Mouse (Mus musculus) hindbrain, embryonic 11.5 days (tissue): ENCODE data around the gene Reep6. TPM values are rescaled to one million over a fixed set of nuclear protein-coding genes. Genes with fewer than 3 reads are reported as not detected.

Experiments
- polyA plus RNA-seq: library from polyadenylated mRNA; unstranded; fragments of >200 nt; fragmentation: Nextera tagmentation; extraction: Ambion mirVana; gene quantifications from 2 replicates; pipeline ENCODE4 v1.2.1, GENCODE M21; 2014

The Reep6 gene
- polyA plus RNA-seq, 1 experiment from 2014 or later: 3.7 TPM

Other genes with a start within 250 kb of the Reep6 start
- gene Sbno2, start 224.4 kb upstream of the Reep6 start, polyA plus RNA-seq: 8.0 and 9.5 TPM in 2 replicates
- gene Stk11, start 214.2 kb upstream of the Reep6 start, polyA plus RNA-seq: 21.3 and 26.8 TPM in 2 replicates
- gene Atp5d, start 191.3 kb upstream of the Reep6 start, polyA plus RNA-seq: 364 and 371 TPM in 2 replicates
- 15.1 and 16.7 TPM in 2 replicates for gene Cbarp, start 189.1 kb upstream of the Reep6 start, polyA plus RNA-seq
- 66.7 and 67.1 TPM in 2 replicates for gene Midn, start 181.7 kb upstream of the Reep6 start, polyA plus RNA-seq
- 83.4 and 90.4 TPM in 2 replicates for gene Cirbp, start 164.0 kb upstream of the Reep6 start, polyA plus RNA-seq
- 7.6 and 9.4 TPM in 2 replicates for gene 1600002K03Rik, start 157.0 kb upstream of the Reep6 start, polyA plus RNA-seq
- 24.8 and 34.2 TPM in 2 replicates for gene Efna2, start 150.5 kb upstream of the Reep6 start, polyA plus RNA-seq
- gene Mum1, start 103.5 kb upstream of the Reep6 start, polyA plus RNA-seq: 49.4 and 57.3 TPM in 2 replicates
- 242 and 245 TPM in 2 replicates for gene Ndufs7, start 80.8 kb upstream of the Reep6 start, polyA plus RNA-seq
- 30.3 and 30.4 TPM in 2 replicates for gene Gamt, start 68.9 kb upstream of the Reep6 start, polyA plus RNA-seq
- gene Dazap1, start 68.5 kb upstream of the Reep6 start, polyA plus RNA-seq: 46.8 and 47.3 TPM in 2 replicates
- gene Rps15, start 37.5 kb upstream of the Reep6 start, polyA plus RNA-seq: 798 TPM in 2 replicates
- 74.4 and 101 TPM in 2 replicates for gene Apc2, start 34.0 kb upstream of the Reep6 start, polyA plus RNA-seq
- 32.9 and 34.9 TPM in 2 replicates for gene 2310011J03Rik, start 9.4 kb upstream of the Reep6 start, polyA plus RNA-seq
- gene Pcsk4, start 455 bp upstream of the Reep6 start, polyA plus RNA-seq: 1.1 and 1.8 TPM in 2 replicates
- gene Adamtsl5, start 18.5 kb downstream of the Reep6 start, polyA plus RNA-seq: 0.54 and 0.70 TPM in 2 replicates
- 0.11 and 0.14 TPM in 2 replicates for gene Plk5, start 26.5 kb downstream of the Reep6 start, polyA plus RNA-seq
- 13.4 and 14.7 TPM in 2 replicates for gene Mex3d, start 57.7 kb downstream of the Reep6 start, polyA plus RNA-seq
- gene Mbd3, start 69.6 kb downstream of the Reep6 start, polyA plus RNA-seq: 227 and 240 TPM in 2 replicates
- 466 and 480 TPM in 2 replicates for gene Uqcr11, start 76.9 kb downstream of the Reep6 start, polyA plus RNA-seq
- 110 and 130 TPM in 2 replicates for gene Tcf3, start 103.7 kb downstream of the Reep6 start, polyA plus RNA-seq
- gene Onecut3, start 164.9 kb downstream of the Reep6 start, polyA plus RNA-seq: 2.1 and 3.5 TPM in 2 replicates
- gene Atp8b3, start 209.2 kb downstream of the Reep6 start, polyA plus RNA-seq: 0.86 and 0.95 TPM in 2 replicates
- gene Rexo1, start 231.6 kb downstream of the Reep6 start, polyA plus RNA-seq: 21.6 and 22.5 TPM in 2 replicates
- gene Klf16, start 247.4 kb downstream of the Reep6 start, polyA plus RNA-seq: 3.9 and 4.2 TPM in 2 replicates